Mouse (Mus musculus) yolk sac, embryonic 10.5 days (tissue): ENCODE measurements around the gene Flt3.

ENCODE experiments used
- DNase-seq: peaks from one replicate; pipeline ENCODE4 v3.0.0-alpha.2; 2017; ENCODE audit warnings: low spot score

Flt3 gene

DNA sequence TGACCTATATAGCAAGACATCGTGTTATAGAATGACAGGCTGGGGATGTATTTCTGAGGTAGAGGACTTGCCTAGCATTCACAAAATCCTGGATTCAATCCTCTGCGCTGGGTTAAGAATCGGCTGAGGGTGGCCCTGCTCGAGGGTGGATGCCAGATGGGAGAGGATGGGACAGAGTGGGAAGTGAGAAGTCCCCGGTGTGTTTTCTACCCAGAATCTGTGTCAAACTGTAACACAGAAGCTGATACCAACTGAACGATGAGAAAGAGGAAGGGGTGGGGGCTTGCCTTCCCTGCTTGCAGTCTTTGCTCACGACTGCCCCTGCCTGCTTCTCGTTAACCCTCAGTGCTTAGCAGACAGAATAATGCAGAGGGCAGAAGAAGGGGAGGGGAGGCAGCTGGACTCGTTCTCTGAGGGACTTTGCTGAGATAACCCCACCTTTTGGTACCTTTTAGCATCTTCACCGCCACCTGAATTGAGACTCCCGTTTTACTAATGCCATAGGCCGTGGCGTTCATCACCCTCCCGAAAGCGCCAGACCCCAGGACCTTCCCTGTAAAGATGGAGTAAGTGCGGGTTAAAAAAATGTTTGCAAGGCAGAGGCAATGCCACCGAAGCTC is 46.0 kb downstream of the Flt3 start:
- no peak for DNase-seq

DNA sequence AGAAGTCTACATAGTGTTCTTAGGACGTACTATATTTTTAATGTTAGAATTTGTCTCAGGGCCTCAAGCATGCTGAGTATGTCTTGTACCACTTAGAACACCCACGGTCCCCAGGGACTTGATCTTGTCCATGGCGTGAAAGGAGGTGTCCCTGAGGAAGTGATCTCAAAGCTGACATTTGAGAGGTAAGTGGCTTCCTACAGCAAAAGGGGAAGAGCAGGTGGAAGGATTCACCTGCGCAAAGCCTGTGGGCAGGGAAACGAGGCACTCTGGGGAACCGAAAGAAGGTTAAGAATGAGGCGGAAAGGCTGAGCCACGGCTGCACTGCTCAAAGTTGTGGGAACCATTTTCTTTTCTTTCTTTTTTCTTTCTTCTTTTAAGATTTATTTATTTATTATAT is 48.4 kb downstream of the Flt3 start:
- no peak for DNase-seq

DNA sequence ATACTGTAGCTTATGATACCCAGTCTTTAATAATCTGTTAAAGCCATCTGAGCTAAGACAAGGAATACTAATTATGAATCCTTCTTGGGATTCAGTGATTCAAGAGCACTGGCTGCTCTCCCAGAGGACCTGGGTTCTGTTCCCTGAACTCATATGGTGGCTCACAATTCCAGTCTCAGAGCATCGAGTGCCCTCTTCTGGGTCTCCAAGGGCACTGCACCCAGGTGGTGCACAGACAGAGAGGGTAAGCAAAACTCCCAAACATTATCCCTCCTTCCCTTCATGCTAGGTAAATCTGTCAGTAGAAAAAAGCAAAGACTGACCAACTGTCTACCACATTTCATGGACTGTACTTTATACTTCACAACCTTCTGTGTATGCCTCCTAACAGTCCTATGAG is 54.3 kb downstream of the Flt3 start:
- DNase-seq: no peak

DNA sequence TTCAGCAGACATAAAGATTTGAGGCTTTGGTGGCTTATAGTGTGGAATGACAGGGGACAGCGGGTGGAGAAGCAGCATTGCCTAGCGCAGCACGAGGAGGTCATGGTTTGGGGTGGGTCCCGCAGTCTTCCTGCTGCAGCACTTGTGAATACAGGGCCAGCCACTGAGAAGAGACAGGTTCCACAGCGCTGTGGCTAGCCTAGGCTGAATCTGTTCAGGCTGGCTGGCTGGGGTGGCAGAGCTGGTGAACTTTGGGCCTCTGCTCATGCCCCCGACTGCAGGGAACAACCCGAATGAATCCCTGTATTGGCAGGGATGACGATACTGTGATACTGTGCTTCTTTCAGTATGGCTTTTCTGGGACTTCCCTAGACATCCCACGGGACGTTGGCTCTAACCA is 56.4 kb downstream of the Flt3 start:
- no peak for DNase-seq

DNA sequence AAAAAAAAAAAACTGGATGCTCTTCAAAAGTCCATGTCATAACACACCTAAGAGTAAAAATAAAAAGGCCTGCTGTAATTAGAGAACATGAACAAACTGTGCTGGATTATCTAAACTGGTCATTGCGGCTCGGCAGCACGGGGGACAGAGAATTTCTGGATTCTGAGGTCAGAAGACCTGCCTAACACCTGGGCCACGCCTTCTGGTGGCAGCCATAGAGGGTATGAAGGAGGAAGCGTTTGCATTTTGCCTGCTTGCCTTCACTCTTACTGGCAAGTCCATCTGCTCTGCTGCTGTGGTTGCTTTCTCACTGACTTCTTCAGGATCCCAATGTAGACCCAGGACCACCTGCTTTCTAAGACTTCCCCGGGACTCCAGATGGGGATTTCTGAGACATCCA is 57.4 kb downstream of the Flt3 start:
- DNase-seq: no peak

DNA sequence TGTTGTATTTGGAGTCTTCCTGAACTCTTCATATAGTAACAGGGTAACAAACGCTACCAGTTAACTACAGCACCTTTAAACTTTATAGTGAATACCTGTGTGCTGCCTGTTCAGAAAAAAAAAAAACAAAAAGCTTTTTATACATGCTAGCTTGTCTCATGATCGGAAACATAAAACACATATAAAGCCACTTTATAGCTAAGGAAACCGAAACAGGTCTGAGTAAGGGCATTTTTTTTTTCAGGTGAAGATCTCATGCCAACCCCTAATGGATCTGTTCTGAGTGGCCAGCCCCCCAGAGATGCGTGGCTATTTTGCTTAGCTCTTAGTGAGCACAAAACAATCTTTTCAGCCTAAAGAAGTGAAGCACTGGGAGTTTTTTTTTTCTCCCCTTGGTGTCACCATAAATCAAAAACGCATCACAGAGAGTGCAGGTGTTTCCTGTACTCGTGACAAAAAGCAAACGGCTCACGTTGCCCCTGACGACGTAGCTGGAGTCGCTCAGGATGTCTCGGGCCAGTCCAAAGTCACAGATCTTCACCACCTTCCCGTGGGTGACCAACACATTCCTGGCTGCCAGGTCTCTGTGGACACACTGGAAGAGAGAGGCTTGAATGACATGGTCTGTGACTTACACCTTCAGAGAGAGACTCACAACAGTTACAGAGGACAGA is 59.4 kb downstream of the Flt3 start:
- DNase-seq: no peak

DNA sequence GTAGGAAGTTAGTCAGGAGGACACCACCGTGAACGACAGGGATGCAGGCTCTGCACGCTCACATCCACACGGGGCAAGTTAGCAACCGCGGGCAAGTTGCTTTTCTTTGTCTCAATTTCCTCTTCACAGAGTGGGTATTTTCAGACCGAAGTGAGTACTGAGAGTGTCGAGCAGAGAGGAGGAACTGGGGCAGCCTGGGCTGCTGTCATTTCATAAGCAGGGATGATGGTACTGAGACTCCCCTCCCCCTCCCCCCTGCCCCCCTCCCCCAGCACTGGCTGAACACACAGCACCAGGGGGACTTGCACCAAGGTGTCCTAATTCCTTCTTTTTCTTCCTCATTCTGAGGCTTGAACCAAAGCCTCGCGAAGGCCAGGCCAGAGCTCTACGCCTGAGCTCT is 60.7 kb downstream of the Flt3 start:
- DNase-seq: no peak

DNA sequence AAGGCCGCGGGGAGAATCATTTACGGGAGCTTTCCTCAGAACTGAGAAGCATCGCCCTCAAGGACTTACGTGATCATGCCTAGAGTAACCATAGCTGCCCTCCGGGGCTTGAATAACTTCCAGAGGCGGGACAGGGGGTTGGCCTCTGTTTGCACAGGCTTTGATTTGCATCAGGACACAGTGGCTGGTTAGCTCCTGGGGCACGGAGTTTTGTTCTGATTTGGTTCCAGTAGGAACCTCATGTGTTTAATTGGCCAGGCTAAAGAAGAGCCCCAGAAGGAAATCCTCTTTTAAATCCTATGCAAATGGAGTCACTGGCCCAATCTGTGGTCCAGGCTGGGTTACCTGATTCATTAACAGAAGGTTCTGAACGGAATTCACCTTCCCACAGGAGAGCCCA is 61.3 kb downstream of the Flt3 start:
- no peak for DNase-seq

DNA sequence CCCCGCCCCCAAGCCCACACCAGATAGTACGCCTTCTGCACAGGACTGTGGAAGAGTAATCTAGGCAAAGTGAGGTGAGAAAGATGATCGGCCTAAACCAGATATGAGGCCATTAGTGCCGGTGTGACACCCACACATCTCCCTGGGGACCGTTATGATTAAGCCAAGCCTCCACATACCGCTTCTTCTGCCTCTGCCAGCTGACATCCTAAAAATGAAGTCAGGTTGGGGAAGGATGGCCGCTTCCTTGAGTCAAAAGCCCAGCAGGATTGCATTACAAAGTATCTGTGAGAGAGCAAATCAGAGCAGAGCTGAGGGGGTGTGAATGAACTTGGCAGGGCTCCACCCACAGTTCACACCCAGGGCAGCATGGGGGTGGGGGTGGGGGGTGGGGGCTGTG is 67.6 kb downstream of the Flt3 start:
- DNase-seq: no peak

DNA sequence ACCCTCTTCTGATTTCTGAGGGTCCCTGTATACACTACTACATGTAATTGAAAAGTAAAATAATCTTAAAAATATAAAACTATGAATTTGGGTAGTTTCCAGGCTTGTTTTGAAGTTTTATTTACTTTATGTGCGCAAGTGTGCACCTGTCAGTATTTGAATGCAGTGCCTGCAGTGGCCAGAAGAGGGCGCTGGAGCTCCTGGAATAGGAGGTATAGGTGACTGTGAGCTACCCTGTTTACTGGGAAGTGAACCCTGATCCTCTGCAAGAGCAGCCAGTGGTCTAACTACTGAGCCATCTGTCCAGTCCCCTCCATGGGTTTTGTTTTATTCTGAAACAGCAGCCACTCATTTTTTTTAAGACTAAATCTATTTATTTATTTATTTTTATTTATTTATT is 68.7 kb downstream of the Flt3 start:
- DNase-seq: no peak

DNA sequence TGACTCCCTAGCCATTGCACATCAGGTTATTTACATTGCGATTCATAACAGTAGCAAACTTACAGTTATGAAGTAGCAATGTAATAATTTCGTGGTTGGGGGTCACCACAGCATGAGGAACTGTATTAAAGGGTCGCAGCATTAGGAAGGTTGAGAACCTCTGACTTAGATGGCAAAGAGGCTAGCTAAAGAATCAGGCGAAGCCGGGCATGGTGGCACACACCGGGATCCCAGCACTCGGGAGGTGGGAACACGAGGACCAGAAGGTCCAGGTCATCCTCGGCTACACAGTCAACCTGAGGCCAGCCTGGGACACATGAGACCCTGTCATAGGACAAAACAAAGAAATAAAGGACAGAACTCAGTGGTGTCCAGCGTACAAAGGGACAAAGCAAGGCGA is 70.3 kb downstream of the Flt3 start:
- DNase-seq: no peak

DNA sequence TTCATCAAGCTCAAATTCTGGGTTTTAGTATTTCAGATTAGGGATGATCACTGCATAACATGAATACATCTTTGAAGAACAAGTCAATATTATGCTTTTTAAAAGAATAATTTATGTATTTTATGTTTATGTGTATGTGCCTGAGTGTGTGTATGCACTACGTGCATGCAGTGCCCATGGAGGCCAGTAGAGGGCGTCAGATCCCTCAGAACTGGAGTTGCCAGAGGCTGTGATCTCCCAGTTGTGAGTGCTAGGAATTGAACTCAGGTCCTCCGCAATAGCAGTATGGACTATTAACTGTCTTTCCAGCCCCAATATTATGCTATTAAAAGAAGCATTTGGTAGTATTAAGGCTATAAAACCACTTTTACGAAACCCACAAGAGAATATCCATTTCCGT is 72.7 kb downstream of the Flt3 start:
- DNase-seq: no peak

DNA sequence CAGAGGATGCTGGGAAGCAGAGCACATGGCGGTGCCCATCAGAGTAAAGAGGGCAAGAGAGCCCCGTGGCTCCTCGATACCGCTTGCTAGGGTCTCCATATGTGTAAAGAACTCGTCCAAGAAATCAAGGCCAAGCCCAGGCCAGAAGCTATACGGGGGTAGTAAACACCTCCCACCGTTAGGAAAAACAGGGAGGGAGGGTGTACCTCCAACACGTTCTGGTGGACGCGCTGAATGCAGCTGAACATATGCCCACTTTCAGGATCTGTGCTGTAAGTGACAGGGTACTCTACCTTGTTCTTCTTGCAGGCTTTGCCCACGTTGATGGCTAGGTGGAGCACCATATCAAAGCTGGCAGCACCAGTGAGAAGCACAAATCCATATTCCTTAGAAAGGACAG is 74.4 kb downstream of the Flt3 start:
- DNase-seq: no peak

DNA sequence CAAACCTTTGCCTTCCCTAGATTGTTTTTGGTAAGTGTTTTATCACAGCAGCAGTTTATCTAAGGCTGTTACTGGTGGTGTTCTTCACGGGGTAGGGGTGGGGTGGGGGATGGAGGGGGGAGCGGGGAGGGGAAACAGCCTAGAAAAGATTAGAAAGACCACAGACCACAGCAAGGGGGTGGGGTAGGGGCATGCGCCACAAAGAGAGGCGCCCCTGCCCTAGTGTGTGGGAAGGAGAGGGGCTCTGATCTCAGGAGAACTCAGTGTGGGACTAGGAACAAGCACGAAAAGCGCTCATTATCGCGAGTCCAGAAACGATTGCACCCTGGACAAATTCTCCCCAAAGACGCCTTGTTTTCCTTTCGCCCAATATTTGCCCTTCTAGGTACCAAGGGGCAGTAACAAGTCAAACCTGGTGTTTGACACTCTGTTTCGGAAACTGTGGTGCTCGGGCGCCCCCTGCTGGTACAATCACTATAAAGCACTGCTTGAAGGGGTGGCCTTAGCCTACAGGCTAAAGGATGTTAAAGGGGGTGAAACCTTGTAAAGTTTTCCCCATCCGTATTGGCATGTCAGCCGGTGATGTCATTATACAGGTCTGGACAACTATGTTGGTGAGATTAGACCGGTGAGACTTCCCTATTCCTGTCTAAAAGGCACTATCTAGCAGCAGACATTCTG is 76.9 kb downstream of the Flt3 start:
- peak; percentile 45 for DNase-seq

DNA sequence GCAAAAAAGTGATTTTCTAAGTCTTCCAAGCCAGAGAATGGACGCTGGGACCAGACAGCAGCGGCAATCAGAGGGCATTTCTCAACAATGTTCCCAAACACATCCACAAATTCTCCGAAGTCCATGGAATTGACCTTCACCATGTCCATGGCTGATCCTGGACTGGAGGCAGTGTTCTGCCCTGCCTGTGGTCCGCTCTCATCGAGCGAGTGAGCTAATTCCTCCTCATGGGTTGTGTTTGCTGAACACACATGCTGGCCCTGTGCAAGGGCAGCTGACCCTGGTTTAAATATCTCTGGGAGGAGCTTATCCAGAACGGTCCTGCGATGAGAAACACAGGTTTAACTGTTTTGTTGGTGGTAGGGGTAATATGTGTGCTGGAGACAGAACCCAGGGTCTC is 78.1 kb downstream of the Flt3 start, which contains the start of gene Urad:
Gene Urad, minus strand, starts transcription at position 258 of the 400 bp plus-strand sequence.
- no peak for DNase-seq

DNA sequence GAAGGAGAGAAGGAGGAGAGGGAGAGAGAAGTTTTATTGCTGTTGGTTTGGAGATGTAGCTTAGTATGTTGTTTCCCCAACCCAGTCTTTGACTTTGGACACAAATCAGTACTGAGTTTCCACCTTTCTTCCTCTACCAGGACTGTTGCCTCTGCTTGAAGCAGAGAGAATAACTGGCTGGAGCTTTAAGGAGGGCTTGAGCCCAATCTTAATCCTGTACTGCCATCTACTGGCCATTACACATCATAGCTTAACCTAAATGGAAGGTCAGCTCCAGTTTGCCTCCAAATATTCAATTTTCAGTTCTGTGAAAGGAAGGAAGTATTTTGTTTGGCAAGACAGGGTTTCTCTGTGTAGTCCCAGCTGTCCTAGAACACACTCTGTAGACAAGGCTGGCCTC is 80.6 kb downstream of the Flt3 start:
- DNase-seq: no peak

DNA sequence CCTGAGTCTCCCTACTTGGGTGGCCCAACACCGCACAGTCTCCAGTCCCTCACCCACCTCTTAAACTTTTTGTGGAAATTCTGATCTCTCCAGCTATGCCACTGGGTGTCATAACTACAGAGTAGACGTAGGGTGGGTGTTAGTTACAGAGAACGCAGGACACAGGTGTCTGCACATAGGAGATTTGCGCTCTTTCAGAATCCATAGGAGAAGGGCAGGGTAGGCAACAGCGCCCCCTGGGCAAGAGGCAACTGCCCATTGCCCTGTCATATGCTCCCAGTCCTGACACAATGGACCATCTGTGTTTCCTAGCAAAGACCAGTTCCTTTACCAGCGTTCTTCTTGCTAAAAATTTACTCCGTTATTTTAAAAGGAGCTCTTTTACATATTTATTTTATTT is 82.3 kb downstream of the Flt3 start:
- no peak for DNase-seq

DNA sequence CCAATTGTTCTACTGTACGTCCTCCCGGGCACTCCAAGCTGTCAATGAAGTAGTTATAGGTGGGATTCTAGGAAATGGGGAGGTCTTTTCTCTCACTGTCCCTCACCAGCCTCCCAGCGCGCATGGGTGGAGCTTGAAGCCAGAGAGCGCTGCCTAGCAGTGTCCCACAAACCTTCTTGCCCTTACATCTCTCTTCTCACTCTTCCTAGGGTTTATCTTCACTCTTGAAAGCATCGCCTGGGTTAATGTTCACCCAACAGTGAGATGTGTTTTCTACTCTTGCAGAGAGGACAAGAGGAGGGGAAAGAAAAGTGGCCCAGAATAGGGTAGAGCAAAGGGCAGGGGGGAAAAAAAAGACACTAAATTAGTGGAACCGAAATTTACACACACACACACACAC is 83.0 kb downstream of the Flt3 start:
- DNase-seq: no peak

DNA sequence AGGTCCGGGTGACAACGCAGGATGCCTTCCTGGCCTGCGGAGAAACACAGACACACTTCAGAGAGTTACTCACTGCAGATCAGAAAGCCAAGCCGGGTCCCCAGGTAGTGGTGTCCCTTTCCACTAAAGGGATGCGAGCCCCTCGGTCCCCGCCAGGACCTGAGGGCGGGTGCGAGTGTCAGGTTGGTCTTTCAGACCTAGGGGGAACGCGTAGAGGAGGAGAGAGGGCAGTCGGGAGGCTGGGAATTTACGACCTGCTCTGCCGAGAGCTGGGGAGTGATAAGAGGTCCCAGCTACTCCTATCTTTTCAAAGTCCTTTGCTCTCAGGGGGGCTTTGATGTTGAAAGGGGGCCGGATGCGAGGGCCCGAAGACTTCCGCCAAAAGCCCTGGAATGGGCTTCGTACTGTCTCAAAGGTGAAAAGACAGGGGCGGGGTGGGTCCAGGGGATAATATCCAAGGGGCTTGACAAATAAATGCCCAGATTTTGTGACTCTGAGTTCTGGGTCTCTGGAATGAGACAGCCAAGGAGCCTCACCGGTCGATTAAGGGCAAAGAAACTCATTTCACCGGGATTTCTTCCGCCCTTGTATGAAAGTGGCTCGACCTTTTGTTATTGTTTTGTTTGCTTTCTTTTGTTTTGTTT is 84.7 kb downstream of the Flt3 start:
- DNase-seq: no peak

DNA sequence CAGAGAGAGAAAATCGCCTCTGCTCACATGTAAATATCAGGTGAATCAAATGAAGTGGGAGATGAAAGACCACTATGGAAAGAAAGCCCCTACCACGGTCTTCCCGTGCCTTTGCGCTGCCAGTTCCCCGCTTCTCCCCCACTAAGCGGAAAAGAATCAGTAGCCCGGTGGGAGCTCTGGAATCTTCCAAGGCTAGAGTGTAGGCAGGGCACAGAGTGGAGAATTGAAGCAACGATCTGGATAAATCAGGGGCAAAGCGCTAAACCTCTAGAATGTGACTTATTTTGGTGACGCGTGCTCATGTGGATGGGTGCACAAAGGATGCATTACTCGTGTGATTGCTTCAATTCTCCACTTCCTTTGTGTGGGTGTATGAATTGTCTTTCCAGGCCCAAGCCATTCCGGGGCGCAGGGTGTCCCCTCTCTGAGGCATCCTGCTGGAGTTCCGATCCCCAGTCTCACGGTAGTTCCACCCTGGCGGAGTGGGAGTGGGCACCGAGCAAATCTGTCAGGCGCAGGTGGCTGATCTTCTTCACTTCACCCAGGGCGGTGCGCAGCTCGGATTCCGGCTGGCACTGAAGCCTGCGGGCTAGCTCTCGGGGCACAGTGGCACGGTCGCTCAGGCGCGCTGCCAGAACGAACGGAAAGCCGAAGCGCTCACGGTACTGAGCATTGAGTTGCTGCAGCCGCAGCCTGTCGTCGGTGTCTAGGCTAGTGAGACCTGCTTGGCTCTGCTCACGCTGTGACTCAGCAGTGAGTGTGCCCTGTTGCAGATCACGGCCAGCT is 85.5 kb downstream of the Flt3 start:
- DNase-seq: no peak

DNA sequence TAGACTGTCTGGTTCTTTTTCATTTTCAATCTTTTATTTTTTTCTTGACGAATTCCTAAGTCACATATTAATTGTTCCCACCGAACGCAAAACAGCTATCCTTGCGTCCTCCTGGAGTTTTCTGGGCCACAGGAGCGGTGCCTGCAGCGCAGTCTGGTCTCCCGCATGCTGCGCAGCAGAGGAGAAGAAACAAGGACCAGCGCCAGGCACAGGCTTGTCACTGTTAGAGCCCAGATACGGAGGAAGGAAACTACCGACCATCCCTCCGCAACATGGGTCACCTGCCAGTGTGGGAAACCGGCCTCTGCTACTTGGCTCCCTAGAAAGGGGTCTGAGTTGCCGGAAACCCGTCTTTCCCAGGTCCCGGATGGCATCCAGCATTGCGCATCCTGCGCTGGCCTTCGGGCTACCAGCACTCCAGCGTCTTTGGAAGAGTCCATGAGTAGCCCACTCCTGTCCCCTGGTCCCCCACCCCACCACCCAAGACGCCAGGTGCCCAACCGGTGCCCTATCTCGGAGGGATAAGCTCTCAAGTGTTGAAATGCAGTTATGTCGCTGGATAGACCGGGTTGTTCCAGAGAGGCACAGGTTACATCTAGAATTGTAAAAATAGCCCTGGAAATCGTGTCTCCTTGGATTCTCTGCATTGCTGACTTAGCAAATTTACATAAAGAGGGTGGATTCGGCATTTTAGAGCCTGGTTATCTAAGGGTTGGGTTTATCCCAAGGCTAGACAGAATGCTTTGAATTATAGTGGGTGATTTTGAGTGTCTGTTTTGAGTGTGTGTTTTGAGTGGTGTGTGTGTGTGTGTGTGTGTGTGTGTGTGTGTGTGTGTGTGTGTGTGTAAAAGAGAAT is 87.2 kb downstream of the Flt3 start:
- DNase-seq: no peak
